Mouse (Mus musculus) natural killer cell, adult 2 months (primary cell): Measurements from ENCODE around the gene Prdx5.

Experiments used
- DNase-seq, 2 experiments: peaks; one replicate each; pipeline ENCODE4 v3.0.0; 2022; ENCODE audit warnings: low spot score in 2 of 2

Prdx5 gene

GRCm38 (mm10) chr19:6937541-6938465 lies 27.9 kb upstream of the Prdx5 start:
- no peak for DNase-seq

DNA sequence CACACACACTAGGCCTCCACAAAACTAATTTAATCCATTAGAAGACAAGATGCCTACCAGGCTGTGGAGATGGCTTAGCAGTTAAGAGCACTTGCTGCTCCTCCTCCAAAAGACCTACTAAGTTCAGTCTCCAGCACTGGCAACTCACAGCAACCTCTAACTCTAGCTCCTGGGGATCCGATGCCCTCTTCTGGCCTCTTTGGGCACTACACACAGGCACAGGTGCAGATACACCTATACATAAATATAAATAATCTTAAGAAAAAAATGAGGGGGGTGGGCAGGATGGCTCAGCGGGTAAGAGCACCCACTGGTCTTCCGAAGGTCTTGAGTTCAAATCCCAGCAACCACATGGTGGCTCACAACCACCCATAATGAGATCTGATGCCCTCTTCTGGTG lies 26.4 kb upstream of the Prdx5 start:
- DNase-seq = peak in 1 of 2 experiments; percentile 53

DNA sequence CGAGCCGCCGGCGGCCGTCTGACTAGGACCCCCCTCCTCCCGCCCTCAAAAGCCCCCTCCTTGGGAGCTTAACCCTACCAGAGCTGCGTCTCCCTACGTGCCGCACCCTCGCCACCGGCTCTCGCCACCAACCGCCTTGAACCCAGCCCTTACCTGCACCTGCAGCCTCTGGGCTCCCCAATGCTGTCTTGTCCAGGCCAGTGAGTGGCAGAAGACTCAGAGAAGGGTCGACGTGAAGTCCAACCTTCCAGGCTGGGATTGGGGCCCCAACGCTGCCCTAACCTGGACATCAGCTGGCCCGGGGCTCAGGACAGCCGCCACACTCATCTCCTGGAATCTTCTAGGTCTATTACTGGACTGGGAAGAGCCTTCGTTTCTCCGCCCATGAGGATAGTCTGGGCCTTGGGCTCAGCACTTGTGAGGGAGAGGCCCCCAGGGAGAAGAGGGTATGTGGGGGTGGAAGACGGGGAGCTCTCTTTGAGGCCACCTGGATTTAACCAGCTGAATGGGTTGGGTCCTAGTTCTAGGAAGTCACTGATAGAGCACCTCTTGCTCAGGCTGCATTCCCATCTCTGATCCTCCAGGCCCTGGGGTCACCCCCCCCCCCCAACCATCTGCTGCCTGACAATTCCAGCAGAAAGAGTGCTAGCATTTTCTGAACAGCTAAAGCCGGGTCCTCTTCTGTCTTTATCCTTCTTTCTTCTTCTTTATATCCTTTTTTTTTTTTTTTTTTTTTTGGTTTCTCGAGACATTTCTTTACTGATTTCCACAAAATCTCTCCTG lies 24.5 kb upstream of the Prdx5 start, which contains the start of gene Kcnk4:
Kcnk4 (minus strand) TSS at position 321 of the 783 bp plus-strand sequence.
- no peak for DNase-seq

GRCm38 (mm10) chr19:6933436-6934194 lies 23.7 kb upstream of the Prdx5 start:
- DNase-seq = peak in 1 of 2 experiments; percentile 32

DNA sequence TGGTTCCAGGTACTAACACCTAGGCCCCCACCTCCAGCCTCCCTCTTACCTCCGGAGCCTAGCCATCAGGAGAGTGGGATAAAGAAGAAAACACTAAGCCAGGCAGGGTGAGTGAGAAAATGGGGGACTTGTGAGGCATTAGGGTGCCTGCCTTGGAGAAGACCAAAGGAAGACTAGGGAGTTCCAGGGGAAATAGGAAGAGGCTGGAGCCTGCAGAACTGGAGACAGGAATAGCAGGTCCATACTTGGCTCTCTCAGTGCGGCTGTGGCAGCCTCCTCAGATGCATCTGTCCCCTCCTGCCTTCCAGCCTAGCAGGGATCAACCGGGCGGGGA lies 23.2 kb upstream of the Prdx5 start:
- no peak for DNase-seq

DNA sequence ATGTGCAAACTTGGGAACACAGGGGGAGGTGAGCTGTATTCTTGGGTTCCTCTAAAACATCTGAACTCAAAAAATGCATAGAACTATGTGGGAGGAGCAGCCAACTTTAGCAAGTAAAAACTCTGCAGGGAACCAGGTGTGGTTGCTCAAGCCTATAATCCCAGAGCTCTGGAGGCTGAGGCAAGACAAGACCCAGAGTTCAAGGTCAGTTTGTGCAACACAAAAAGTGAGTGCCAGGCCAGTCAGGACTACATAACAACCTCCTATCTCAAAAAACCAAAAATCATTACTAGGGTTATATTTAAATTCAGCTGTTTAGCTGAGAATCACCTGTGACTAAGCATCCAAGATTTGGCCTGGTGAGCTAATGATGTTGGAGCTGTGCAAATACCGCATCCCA lies 22.1 kb upstream of the Prdx5 start:
- no peak for DNase-seq

DNA sequence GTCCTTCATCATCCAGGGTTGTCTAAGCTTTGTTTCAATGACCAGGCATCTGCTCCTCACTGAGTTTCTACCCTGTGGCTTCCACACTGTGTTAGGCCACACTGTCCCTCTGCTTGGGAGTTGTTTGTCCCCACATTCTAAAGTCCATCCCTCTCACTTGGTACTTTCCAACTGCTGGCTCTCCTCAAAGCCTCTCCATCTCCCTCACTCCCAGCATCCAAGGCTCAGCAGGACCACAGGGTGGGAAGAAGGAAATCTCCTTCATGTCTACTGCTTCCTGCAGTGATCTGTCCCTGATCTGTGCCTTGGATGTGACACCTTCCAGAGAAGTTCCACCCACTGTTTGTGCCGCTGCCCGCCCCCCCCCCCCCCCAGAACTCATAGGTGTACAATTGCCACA lies 21.1 kb upstream of the Prdx5 start:
- DNase-seq = no peak

- no peak for DNase-seq
Observed at GRCm38 (mm10) chr19:6928080-6928479, 18.2 kb upstream of the Prdx5 start.

GRCm38 (mm10) chr19:6926559-6927255 lies 16.8 kb upstream of the Prdx5 start:
- DNase-seq = peak in 1 of 2 experiments; percentile 34

GRCm38 (mm10) chr19:6925611-6926329 lies 15.9 kb upstream of the Prdx5 start:
- DNase-seq = no peak

DNA sequence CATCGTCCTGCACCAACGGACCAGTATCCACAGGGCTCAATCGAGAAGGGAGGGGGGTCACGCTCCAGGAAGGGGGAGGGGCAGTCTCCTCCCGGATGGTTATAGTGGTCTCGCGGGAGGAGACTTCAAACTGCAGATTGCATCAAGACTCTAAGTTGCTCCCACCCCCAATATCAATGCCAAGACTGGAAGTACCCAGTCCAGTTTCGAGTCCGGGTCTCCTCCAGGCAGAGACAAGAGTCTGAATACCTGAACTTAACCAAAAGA lies 15.3 kb upstream of the Prdx5 start, which contains the start of gene Catsperz:
Catsperz (minus strand) TSS at position 74 of the 267 bp plus-strand sequence.
- no peak for DNase-seq

GRCm38 (mm10) chr19:6924461-6925306 lies 14.8 kb upstream of the Prdx5 start:
- peak; percentile 65 to 80 for DNase-seq

GRCm38 (mm10) chr19:6922901-6923735 lies 13.2 kb upstream of the Prdx5 start:
- no peak for DNase-seq

DNA sequence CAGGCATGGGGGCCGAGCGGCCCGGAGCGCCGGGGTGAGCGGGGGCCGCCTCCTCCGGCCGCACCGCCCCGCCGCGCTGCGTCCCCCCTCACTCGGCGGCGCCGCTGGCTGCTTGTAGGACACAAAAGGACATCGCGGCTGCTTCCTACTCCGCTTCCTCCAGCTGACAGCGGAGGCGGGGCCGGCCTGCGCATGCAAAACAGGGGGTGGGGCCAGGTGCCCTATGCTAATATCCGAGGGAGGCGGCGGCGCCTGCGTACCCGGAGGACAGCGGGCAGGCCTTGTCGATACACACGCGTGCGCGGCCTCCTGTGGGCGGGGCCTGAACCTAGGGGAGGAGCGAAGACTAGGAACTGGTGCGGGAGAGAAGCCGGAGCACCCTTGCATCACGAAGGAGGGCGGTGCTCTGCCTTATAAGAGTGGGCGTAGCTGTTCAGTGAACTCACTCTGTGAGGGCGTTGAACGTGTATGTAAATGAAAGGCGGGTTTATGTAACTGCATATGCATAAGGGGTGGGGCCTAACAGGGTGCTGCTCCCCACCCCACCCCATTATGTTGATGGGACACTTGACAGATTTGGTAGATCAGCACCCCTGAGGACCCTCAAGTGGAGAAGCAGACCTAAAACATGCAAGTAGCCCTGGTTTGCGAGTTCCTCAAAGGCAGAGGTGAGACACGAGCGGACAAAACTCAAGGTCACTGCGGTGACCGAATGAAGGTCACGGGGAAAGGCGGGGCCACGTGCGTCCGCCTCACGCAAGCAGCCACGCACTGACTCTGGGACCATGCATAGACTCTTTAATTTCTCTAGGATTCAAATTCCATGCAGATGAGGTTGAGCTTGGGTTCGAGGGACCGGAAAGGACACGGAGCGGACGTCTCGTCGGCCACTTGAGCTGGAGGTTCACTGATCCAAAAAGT lies 12.0 kb upstream of the Prdx5 start, which contains the start of gene Esrra:
Esrra (minus strand) TSS at position 167 of the 921 bp plus-strand sequence.
- DNase-seq = peak; percentile 100

- peak in 1 of 2 experiments; percentile 50 for DNase-seq
Observed at GRCm38 (mm10) chr19:6920741-6921636, 11.1 kb upstream of the Prdx5 start.

GRCm38 (mm10) chr19:6919876-6920740 lies 10.2 kb upstream of the Prdx5 start:
- DNase-seq = no peak
